Mouse (Mus musculus) small intestine, adult 2 months (tissue): Measurements from ENCODE around the gene Olfr1271. TPM values are rescaled to one million over a fixed set of nuclear protein-coding genes. Genes with fewer than 3 reads are reported as not detected.
"Not testable (repeated sequence)": the region's sequence is repeated elsewhere in the genome, so short reads cannot be mapped to it uniquely, and the experiment has no call there.

Experiments used
- H3K27ac ChIP-seq: fragments of 200-500 bp; 2 replicates; pipeline ENCODE4 v1.5.1; 2012; ENCODE audit warnings: low read depth, low read length, control low read depth, inconsistent platforms; ENCODE audit not compliant: insufficient read depth
- H3K27me3 ChIP-seq: fragments of 200-500 bp; 2 replicates; pipeline ENCODE4 v1.6.1; 2012; ENCODE audit warnings: mild to moderate bottlenecking, moderate library complexity, low read length, inconsistent platforms; ENCODE audit not compliant: control insufficient read depth, insufficient read depth
- H3K36me3 ChIP-seq: fragments of 200-500 bp; 2 replicates; pipeline ENCODE4 v1.6.1; 2012; ENCODE audit warnings: mild to moderate bottlenecking, low read length, control low read depth, inconsistent platforms; ENCODE audit not compliant: control insufficient read depth, insufficient read depth
- H3K4me1 ChIP-seq: fragments of 200-500 bp; 2 replicates; pipeline ENCODE4 v1.6.1; 2012; ENCODE audit warnings: low read length, inconsistent platforms, mixed read lengths; ENCODE audit not compliant: control insufficient read depth, insufficient read depth, insufficient read length
- H3K4me3 ChIP-seq: fragments of 200-500 bp; 2 replicates; pipeline ENCODE4 v1.5.1; 2012; ENCODE audit warnings: low read depth, mild to moderate bottlenecking, control low read depth, inconsistent platforms, low read length, moderate library complexity
- CTCF ChIP-seq: fragments of 200-500 bp; IDR thresholded peaks from 2 replicates; pipeline ENCODE4 v1.5.1; 2012; ENCODE audit warnings: low read depth, mild to moderate bottlenecking, control low read depth, inconsistent platforms, low read length, moderate library complexity, mixed read lengths; ENCODE audit not compliant: insufficient replicate concordance, insufficient read length; ENCODE audit errors: extremely low read depth
- POLR2A ChIP-seq: fragments of 200-500 bp; IDR thresholded peaks from 2 replicates; pipeline ENCODE4 v1.6.1; 2012; ENCODE audit warnings: low read depth, mild to moderate bottlenecking, control low read depth, inconsistent platforms, low read length, moderate library complexity
- WGBS: fragments of 180-500 bp; shearing (Covaris S2); methylation state at CpG from one replicate; pipeline ENCODE4 v1.1.7; 2018; 5-methylcytosine and 5-hydroxymethylcytosine counted together
- polyA plus RNA-seq: library from polyadenylated mRNA; depleted of rRNA; stranded (reverse); fragments of >200 nt; gene quantifications from 2 replicates; pipeline ENCODE4 v1.2.3, GENCODE M21; 2012; rRNA removed

The Olfr1271 gene
- polyA plus RNA-seq = not detected in 2 replicates

DNA sequence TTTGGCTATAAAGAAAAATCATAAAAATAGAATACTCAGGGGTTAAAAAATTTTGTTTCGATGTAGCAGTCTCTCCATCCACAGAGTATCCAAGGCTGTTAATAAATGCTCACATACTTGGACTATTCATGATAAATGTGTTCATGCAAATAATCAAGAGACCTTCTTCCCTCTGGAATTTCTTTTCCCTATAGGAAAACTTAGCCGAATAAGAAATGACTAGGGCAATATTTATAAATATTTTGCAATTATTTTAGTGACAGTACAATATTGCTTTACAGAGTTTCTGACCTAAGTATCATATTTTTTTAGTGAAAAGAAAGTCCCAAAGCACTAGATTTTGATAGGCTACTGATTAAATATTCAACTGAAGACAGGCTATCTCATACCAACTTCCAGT, at the start of gene Olfr1271:
Gene Olfr1271 (minus strand): TSS at position 101 of the 400 bp plus-strand sequence.
- H3K27me3 ChIP-seq = no peaks in the 10 kb centered on the region
- no peak for TF ChIP-seq CTCF
- TF ChIP-seq POLR2A = no peak
- 82% methylated on average over 2 of the region's 2 CpGs for WGBS
- H3K4me1 ChIP-seq = no peaks in the 10 kb centered on the region
- no peak within 1 kb of the TSS for H3K4me3 ChIP-seq
- no peak within 1 kb of the TSS for H3K27ac ChIP-seq
- no peaks in the 10 kb centered on the region for H3K36me3 ChIP-seq

- no peaks in the 10 kb centered on the region for H3K4me1 ChIP-seq
- H3K27ac ChIP-seq = no peak within 1 kb of the TSS
- H3K27me3 ChIP-seq = no peaks in the 10 kb centered on the region
- no peaks in the 10 kb centered on the region for H3K36me3 ChIP-seq
- WGBS = 92% methylated on average over 6 of the region's 6 CpGs
- TF ChIP-seq CTCF (no peak), POLR2A (no peak)
- H3K4me3 ChIP-seq = no peak within 1 kb of the TSS
Measured at GRCm38 (mm10) chr2:90292741-90293140, 21.9 kb upstream of the Olfr1271 start, which contains the start of gene Olfr1272. Gene Olfr1272, minus strand, starts transcription at chr2:90292841.

GRCm38 (mm10) chr2:90257492-90257891, 13.3 kb downstream of the Olfr1271 start, which contains the start of gene Olfr142:
Gene Olfr142, minus strand, starts transcription at chr2:90257592.
- Histone ChIP-seq H3K27ac (no peak within 1 kb of the TSS), H3K4me3 (no peak within 1 kb of the TSS), H3K4me1 (no peaks in the 10 kb centered on the region), H3K27me3 (no peaks in the 10 kb centered on the region), H3K36me3 (no peaks in the 10 kb centered on the region)
- 92% methylated on average over 4 of the region's 4 CpGs for WGBS
- TF ChIP-seq CTCF (no peak), POLR2A (no peak)

- H3K27me3 ChIP-seq = not testable (repeated sequence)
Measured at GRCm38 (mm10) chr2:90224393-90224792, 46.4 kb downstream of the Olfr1271 start, which contains the start of gene Olfr1506. Gene Olfr1506, minus strand, starts transcription at chr2:90224493.

More at GRCm38 (mm10) chr2:90224393-90224792, 46.4 kb downstream of the Olfr1271 start, which contains the start of gene Olfr1506:
- not testable (repeated sequence) for H3K36me3 ChIP-seq, H3K27ac ChIP-seq, H3K4me3 ChIP-seq, H3K4me1 ChIP-seq
- WGBS = no CpG with 5 or more reads among the region's 6 CpGs

Other genes with a start within 250 kb of the Olfr1271 start
- gene Olfr1264, start 245.5 kb downstream of the Olfr1271 start, polyA plus RNA-seq = not detected in 2 replicates
- gene Olfr1265, start 235.7 kb downstream of the Olfr1271 start, polyA plus RNA-seq = not detected in 2 replicates
- gene Olfr140, start 207.4 kb downstream of the Olfr1271 start, polyA plus RNA-seq = not detected in 2 replicates
- gene Olfr1269, start 149.6 kb downstream of the Olfr1271 start, polyA plus RNA-seq = not detected in 2 replicates
- not detected in 2 replicates for gene Olfr32, start 128.7 kb downstream of the Olfr1271 start, polyA plus RNA-seq
- not detected in 2 replicates for gene Olfr1270, start 117.9 kb downstream of the Olfr1271 start, polyA plus RNA-seq
- not detected in 2 replicates for gene Olfr1506, start 46.5 kb downstream of the Olfr1271 start, polyA plus RNA-seq
- not detected in 2 replicates for gene Olfr142, start 13.4 kb downstream of the Olfr1271 start, polyA plus RNA-seq
- gene Olfr1272, start 21.8 kb upstream of the Olfr1271 start, polyA plus RNA-seq = not detected in 2 replicates
- not detected in 2 replicates for gene Gm13769, start 51.2 kb upstream of the Olfr1271 start, polyA plus RNA-seq
- gene Olfr1274-ps, start 127.7 kb upstream of the Olfr1271 start, polyA plus RNA-seq = not detected in 2 replicates